Mouse (Mus musculus) adrenal gland, postnatal 14 days (tissue): ENCODE results near the gene Olfr1440. TPM values are rescaled to one million over a fixed set of nuclear protein-coding genes. Genes with fewer than 3 reads are reported as not detected.
A peak's percentile ranks its signal among the peaks of the same experiment; 100 is the strongest.

Source experiments
- DNase-seq: peaks from one replicate; pipeline ENCODE4 v3.0.0; 2021; ENCODE audit warnings: mixed read lengths
- long read RNA-seq, 2 experiments: library from polyadenylated mRNA; stranded (forward); transcript quantifications; one replicate each; pipeline ENCODE4 v2.0.0; 2021
- total RNA-seq: library from RNA; stranded (reverse); gene quantifications from 2 replicates; pipeline ENCODE4 v1.2.3, GENCODE M21; 2021

Gene Olfr1440
- not detected in 2 replicates for total RNA-seq
- long read RNA-seq, experiment 1 = 0 reads
- long read RNA-seq, experiment 2 = 0 reads

GRCm38 (mm10) chr19:12386979-12387378, at the start of gene Olfr1440:
Gene Olfr1440, plus strand, starts transcription at chr19:12387279.
- DNase-seq = no peak

- DNase-seq = no peak
Observed at GRCm38 (mm10) chr19:12373004-12373403, 14.1 kb upstream of the Olfr1440 start.

GRCm38 (mm10) chr19:12374465-12375025, 12.5 kb upstream of the Olfr1440 start:
- peak; percentile 3 for DNase-seq

- no peak for DNase-seq
Observed at GRCm38 (mm10) chr19:12413737-12414136, 26.7 kb downstream of the Olfr1440 start.

GRCm38 (mm10) chr19:12417361-12417760, 30.3 kb downstream of the Olfr1440 start, which contains the start of gene Olfr1441:
Gene Olfr1441, plus strand, starts transcription at chr19:12417433.
- no peak for DNase-seq

DNA sequence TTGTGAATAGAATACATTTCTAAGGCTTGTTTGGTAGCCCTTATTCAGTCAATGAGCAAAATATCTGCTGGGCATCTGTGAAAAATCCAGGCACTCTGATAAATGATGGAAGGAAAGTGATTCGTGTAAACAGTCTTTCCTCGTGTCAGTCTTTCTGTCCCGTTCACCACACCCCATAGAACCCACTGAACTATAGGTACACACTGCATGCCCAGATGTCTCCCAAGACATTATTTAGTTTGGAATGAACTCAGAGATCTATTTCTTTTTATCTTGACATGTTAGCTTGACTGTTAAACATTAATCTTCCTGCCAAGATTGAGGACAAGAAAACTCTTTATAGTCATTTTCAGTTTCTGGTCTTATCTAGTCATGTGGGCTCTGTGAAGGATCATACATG, 31.2 kb downstream of the Olfr1440 start:
- DNase-seq = no peak

GRCm38 (mm10) chr19:12420555-12420954, 33.5 kb downstream of the Olfr1440 start:
- DNase-seq = no peak

DNA sequence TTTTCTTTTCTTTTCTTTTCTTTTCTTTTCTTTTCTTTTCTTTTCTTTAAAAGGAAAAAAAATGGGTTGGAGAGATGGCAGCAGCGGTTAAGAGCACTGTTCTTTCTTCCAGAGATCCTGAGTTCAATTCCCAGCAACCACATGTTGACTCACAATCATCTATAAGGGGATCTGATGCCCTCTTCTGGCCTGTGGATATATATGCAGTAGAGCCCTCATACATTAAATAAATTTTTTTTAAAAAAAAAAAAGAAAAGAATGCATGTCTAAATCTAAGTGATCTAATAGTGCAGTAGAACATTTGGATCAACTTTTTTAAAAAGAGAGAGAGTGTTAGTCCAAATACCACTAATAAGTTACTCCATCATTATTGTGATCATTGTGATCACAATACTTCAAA, 34.6 kb downstream of the Olfr1440 start:
- DNase-seq = no peak

DNA sequence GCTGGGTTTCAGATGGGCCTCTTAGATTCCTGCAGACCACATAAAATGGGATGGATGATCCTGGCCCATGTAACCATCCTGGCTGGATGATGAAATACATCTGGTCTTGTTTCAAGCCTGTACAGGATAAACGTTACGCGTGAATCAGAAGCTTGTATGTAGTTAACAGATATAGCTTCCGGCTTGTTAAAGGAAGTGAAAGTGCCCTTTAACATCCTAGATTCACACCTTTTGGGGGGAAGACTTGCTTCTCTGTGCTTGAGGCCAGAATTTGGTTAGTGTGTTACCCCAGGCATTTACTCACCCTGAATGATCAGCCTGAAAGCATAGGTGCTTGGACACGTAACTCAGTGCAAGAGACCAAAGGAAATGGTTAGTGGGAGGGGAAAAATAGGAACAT, 40.0 kb downstream of the Olfr1440 start:
- DNase-seq = no peak

- DNase-seq = no peak
Observed at GRCm38 (mm10) chr19:12427605-12428004, 40.5 kb downstream of the Olfr1440 start, which contains the start of gene Pfpl. Gene Pfpl, plus strand, starts transcription at chr19:12427905.

- DNase-seq = peak; percentile 56
Observed at GRCm38 (mm10) chr19:12433033-12433432, 46.0 kb downstream of the Olfr1440 start.

- no peak for DNase-seq
Observed at GRCm38 (mm10) chr19:12435011-12435416, 47.9 kb downstream of the Olfr1440 start.

DNA sequence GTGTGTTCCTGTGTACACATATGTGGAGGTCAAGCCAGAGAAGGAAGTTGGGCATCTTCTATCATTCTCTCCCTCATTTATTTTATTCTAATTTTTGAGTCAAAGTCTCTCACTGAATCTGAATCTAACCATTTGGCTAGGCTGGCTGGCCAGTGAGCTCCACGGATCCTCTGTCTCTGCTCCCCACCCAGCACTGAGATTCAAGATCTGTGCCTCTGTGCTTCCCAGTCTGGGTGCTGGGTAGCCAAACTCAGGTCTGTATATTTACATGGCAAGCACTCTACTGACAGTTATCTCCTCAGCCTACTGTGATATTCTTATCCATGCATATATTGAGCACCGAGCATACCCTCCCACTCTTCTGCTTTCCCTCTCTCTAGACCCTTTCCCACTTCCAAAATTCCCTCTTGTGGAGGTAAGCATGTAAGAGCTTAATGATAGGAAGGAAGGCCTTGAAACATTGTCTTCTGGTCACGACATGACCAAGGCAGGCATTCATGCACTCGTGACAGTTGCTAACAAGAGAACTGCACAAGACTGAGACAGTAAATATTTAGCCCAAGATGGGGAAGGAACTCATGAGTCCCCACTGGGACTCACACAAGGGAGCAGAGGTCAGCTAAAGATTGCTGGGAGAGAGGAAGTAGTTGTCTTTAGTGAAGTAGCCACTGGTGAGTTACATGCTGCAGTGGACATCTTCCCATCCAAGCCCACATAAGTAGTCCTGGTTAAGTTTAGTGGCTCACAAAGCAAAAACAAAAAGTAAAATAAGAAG, 48.9 kb downstream of the Olfr1440 start:
- no peak for DNase-seq

GRCm38 (mm10) chr19:12439581-12439980, 52.5 kb downstream of the Olfr1440 start:
- no peak for DNase-seq

GRCm38 (mm10) chr19:12440103-12440725, 53.1 kb downstream of the Olfr1440 start:
- DNase-seq = no peak

GRCm38 (mm10) chr19:12442560-12442959, 55.5 kb downstream of the Olfr1440 start:
- no peak for DNase-seq

DNA sequence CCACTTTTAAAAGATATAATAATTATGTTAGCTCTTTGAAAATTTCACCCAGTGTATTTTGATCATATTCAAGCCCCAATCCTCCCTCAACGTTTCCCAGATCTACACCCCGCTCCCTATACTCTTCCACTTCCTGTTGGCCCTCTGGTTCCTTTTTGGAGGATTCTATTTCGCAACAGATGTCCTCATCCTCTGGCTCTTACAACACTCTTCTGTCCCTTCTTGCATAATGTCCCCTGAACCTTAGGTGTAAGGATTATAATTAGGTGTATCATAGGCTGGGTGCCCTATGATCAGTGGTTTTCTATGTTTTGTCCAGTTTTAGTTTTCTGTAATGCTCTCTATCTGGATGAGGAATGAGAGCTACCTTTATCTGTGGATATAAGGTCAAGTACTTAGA, 57.9 kb downstream of the Olfr1440 start:
- DNase-seq = no peak

Other genes starting within 250 kb of the Olfr1440 start
- gene Olfr1555-ps1, start 217.2 kb upstream of the Olfr1440 start, total RNA-seq = not detected in 2 replicates
- gene Olfr1431, start 186.6 kb upstream of the Olfr1440 start, total RNA-seq = not detected in 2 replicates
- gene Olfr1432, start 154.7 kb upstream of the Olfr1440 start, total RNA-seq = not detected in 2 replicates
- not detected in 2 replicates for gene Olfr262, start 145.6 kb upstream of the Olfr1440 start, total RNA-seq
- not detected in 2 replicates for gene Olfr235, start 126.2 kb upstream of the Olfr1440 start, total RNA-seq
- not detected in 2 replicates for gene Olfr1434, start 107.4 kb upstream of the Olfr1440 start, total RNA-seq
- gene Olfr1436, start 88.1 kb upstream of the Olfr1440 start, total RNA-seq = not detected in 2 replicates
- not detected in 2 replicates for gene Olfr1437, start 62.2 kb upstream of the Olfr1440 start, total RNA-seq
- not detected in 2 replicates for gene Olfr1438-ps1, start 51.4 kb upstream of the Olfr1440 start, total RNA-seq
- gene Olfr1441, start 30.2 kb downstream of the Olfr1440 start, total RNA-seq = not detected in 2 replicates
- not detected in 2 replicates for gene Pfpl, start 40.6 kb downstream of the Olfr1440 start, total RNA-seq
- 10.8 and 18.2 TPM in 2 replicates for gene Mpeg1, start 73.5 kb downstream of the Olfr1440 start, total RNA-seq
- gene Dtx4, start 114.2 kb downstream of the Olfr1440 start, total RNA-seq = 19.7 and 24.6 TPM in 2 replicates
- gene Fam111a, start 158.5 kb downstream of the Olfr1440 start, total RNA-seq = 10.4 and 12.1 TPM in 2 replicates
- 0.75 and 19.1 TPM in 2 replicates for gene Gm4952, start 212.7 kb downstream of the Olfr1440 start, total RNA-seq
- gene Glyat, start 246.0 kb downstream of the Olfr1440 start, total RNA-seq = 0.34 and 8.6 TPM in 2 replicates